Mouse (Mus musculus) MN1 (cell line): ENCODE results near the gene Rrbp1.
A peak's percentile ranks its signal among the peaks of the same experiment; 100 is the strongest.

Source experiments
- DNase-seq: peaks from one replicate; pipeline ENCODE4 v3.0.0-alpha.2; 2016; ENCODE audit warnings: low spot score

Rrbp1 gene

GRCm38 (mm10) chr2:144006686-144007085 is 4.4 kb downstream of the Rrbp1 start:
- DNase-seq, result no peak

DNA sequence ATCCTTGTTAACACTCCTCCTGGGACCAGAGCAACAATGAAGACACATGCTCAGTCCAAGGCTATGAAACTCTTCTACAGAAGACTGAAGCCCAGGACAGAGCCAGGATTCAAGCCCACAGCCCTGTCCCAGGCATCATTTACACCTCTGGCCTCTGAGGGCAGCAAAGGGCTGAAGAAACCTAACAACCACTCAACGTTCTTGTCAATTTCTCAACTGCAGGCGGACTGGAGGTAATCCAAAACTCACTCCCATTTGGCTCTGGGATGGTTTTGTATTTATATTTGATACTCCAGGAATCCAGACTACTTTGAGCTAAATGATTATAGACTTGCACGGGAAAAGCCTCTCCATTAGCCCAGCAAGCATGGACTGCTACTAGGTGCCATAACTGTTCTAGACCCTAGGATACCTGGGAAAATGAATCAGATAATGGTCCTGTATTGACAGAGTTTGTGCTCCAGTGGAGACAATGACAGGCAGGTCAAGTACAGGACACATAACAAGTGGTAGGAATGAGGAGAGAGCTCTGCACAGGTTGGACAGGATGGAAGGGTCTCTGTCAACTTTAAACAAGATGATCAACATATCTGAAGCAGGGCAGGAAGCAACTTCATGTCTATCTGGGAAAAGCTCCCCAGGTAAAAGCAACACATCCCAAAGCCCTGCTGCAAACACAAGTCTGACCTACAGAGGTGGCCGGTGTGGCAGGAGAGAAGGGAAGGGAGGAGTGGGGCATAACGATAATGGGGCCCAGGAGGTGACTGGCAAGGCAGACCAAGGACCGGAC is 5.7 kb downstream of the Rrbp1 start:
- no peak for DNase-seq

DNA sequence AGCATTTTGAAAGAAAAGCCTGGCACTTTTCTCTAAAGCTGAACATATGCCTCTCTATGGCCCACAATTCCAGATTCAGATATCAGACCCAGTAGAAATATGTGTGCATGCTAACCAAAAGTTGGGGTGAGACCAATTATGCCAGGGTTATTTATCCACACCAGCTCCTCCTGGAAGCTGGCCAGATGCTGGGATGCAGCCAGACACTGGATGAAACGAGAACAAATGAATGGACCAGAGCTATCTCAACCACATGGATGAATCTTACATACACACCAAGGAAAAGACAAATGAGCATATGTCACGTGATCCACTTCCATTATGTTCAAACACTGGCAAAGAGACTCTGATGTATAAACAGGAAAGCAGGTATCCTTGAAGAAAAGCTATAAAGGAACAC is 7.5 kb downstream of the Rrbp1 start:
- peak; percentile 57 for DNase-seq

- no peak for DNase-seq
Observed at GRCm38 (mm10) chr2:144002229-144002984, 8.7 kb downstream of the Rrbp1 start.

- no peak for DNase-seq
Observed at GRCm38 (mm10) chr2:143992977-143993376, 18.1 kb downstream of the Rrbp1 start.

- no peak for DNase-seq
Observed at GRCm38 (mm10) chr2:143991964-143992672, 18.9 kb downstream of the Rrbp1 start.

DNA sequence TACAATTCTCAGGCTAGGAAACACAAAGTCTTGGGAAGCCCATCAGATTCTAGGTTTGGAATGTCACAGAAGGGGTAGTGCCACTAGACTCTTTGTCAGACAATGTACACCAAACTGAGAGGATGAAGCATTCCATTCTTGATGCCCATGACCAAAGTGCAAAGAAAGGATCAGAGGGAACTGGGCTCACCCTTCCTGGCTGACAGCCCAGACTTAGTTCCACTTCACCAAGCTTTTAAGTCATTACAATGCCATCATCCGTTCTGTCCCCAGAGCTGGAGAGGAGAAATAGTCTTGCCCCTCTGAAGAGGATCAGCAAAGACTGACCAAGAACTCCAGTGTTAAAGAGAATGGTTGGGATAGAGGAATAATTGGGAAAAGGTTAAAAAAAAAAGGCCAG is 20.1 kb downstream of the Rrbp1 start:
- peak; percentile 24 for DNase-seq

DNA sequence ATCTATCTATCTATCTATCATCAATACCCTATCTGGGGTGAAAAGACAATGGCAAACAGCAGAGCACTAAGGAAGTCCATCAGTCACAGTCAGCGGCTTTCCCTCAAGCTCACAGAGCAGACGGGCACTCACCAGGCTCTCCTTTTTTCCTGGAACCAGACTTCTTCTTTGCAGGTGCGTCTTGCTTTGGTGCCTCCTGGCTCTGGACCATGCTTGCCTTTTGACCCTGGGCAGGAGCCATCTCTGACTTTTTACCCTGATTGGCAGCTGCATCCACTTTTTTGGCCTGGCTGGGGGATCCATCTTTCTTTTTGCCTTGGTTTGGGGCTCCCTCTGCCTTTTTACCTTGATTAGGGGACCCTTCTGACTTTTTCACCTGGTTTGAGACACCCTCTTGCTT is 23.0 kb downstream of the Rrbp1 start:
- no peak for DNase-seq

DNA sequence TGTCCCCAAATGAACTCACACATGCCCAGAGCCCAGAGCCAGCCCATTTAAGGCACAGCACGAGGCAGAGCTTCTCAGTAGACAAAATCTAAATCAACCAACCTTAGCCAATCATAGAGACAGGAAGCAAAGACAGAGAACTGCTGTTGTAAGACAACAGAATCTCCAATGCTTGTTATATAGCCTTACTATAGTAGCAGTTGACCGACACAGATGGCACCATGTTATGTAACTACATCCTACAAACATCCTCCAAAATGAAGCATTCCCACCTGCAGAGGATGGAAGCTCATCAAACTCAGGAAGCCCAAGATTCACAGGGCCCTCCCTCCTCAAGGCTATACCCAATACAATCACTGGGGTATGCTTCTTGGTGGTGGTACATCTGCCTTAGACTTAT is 23.6 kb downstream of the Rrbp1 start:
- no peak for DNase-seq

DNA sequence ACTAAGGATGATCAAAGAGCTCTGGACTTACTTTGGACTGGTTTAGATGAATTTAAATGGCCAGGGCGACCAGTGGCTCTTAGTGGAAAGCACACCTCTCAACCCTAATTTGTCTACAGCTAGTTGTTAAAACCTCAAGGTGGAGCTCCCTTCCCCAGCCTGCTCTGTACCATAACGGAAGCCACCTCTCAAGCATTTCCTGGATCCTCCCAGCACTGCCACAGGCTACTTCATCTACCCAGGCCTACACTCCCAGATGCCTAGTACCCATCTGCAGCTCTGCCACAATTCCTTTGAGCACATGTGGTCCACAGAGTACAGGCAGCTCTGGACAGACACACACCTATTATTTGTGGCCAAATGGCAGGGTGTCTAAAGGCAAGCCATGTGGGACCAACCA is 27.6 kb downstream of the Rrbp1 start:
- DNase-seq, result no peak

GRCm38 (mm10) chr2:143982901-143983300 is 28.2 kb downstream of the Rrbp1 start:
- DNase-seq, result no peak

DNA sequence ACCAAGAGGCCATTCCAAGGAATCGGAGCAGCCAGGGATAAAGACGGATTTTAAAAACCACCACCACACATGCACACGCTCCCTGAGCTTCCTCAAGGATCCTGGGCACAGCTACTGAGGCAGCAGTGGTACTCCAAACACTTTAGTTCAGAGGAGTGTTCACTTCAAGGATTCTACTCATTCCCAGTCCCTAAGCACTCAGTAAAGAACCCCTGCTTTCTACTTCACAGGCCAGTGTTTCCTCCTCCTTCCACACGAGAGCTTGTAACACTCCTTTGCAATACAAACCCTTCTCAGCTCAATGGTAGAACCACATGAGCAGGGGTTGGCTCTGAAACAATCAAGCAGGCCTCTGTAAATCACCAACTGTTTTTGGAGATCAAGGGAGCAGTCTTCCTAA is 28.9 kb downstream of the Rrbp1 start:
- DNase-seq, result no peak

- peak; percentile 65 for DNase-seq
Observed at GRCm38 (mm10) chr2:143980781-143981398, 30.2 kb downstream of the Rrbp1 start.

DNA sequence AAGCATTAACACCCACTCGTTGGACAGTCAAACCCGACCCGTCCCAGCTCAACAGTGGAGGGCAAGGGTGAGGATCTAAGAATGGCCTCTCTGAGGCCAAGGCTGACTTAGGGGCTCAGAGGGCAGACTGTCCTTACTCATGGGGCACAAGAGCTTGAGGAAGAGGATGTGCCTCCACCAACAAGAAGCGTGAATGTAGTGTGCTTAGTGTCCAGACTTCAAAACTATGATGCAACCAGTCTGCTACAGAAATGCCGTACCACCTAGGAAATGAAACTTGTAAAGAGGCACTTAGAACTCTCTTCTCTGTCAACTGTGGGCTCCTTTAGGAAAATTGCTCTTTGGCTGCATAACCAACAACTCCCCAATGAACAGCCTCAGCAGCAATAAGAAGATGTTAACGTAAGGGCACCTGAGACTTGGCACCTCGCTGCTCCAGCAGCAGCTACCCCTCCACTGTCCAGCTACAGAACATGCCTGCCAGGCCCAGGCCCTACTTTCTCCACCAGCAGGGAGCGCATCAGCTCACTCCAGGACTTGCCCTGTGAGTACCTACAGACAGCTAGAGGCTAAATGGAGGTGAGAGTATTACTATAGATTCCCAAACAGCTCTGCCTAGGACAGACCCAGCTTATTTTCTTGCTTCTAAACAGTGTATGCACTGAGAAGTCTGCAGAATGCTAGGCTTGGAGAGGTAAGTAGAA is 32.5 kb downstream of the Rrbp1 start:
- no peak for DNase-seq

DNA sequence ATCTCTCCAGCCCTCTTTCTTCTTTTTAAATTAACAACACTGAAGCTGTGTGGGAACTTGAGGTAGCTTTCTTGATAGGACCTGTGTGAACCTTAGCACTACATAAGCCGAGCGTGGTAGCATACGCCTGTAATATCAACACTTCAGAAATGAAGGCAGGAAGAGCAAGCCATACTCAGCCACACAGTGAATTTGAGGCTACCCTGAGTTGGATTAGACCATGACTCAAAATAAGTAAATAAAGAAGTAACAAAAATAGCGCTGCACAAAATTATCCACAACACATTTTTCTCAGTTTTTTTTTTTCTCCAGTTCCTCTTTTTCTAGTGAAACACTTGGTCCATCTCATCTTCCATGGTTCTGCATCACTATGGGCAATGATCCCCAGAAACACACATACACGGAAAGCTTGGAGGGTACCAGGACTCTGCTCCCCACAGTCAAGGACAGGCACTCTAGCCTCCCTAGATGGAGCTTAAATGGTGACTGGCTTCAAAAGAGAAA is 35.9 kb downstream of the Rrbp1 start:
- no peak for DNase-seq

DNA sequence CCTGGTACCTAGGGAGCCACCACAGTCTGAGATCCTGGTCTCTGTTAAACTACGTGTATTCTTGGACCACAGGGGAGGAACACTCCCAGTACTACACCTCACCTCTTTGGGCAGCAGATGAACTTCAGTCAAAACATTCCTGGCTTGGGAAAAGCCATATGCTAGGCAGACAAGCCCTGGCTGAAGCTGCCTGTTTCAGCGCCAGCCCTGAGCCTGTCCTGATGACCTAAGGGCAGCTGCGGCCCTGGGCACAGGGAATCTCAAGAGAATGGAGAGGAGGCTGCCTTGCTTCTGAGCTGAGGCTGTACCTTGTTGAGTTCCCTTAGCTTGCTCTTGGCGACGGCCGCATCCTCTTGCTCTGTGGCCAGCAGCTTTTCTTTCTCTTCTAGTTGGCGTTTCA is 37.9 kb downstream of the Rrbp1 start:
- no peak for DNase-seq

GRCm38 (mm10) chr2:143971887-143972286 is 39.2 kb downstream of the Rrbp1 start:
- DNase-seq, result no peak

GRCm38 (mm10) chr2:143970841-143971240 is 40.2 kb downstream of the Rrbp1 start:
- no peak for DNase-seq

DNA sequence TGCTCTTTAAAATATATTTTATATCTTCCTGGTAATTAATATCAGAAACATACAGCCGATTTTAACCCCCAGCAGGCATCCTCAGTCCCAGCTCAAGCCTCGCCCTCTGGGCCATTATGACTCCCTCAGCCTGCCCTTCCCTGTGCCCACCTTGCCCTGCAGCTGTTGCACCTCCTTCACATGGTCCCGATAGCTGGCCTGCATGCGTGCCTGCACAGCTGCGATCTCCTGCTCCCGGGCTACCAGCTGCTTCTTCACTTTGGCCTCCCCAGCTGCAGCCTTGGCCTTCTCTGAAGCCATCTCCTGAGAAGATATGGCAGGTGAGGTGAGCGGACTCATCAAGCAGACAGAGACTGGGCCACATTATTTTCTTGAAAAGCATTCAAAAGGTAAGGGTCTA is 41.8 kb downstream of the Rrbp1 start:
- DNase-seq, result no peak

DNA sequence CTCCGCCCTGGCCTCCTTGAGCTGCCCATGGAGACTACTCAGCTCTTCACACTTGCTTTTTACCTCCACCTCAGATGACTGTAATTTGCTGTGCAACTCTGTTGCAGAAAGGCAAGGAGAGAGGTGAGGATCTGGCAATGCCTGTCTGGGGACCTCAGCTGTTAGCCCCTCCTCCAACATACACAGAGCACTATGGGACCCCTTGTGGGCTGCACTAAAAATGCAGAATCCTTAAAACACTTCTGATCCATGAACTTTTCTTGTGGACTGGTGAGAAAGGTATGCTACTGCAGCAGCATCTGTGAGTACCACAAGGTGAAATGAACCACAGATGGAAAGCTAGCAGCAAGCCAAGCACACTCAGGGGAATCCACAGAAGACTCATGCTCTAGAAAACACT is 47.7 kb downstream of the Rrbp1 start:
- DNase-seq, result no peak

- DNase-seq, result no peak
Observed at GRCm38 (mm10) chr2:143962192-143962591, 48.9 kb downstream of the Rrbp1 start.

GRCm38 (mm10) chr2:143955746-143956145 is 55.3 kb downstream of the Rrbp1 start:
- no peak for DNase-seq
